Mouse (Mus musculus) intestine, embryonic 15.5 days (tissue): ENCODE data around the gene Tacc2. TPM values are rescaled to one million over a fixed set of nuclear protein-coding genes. Genes with fewer than 3 reads are reported as not detected.
"Not testable (repeated sequence)": the region's sequence is repeated elsewhere in the genome, so short reads cannot be mapped to it uniquely, and the experiment has no call there.

Experiments used
- ATAC-seq: fragments of 200-750 bp; cut with Nextera tagmentation; 2 replicates; pipeline ENCODE4 v1.8.0; 2017; ENCODE audit warnings: moderate TSS enrichment, moderate library complexity
- H3K27ac ChIP-seq: fragments of 300-500 bp; sonication (generic); 2 replicates; pipeline ENCODE4 v1.5.1; 2015; ENCODE audit warnings: mild to moderate bottlenecking, inconsistent platforms
- H3K27me3 ChIP-seq: fragments of 300-500 bp; sonication (generic); replicated peaks from 2 replicates; pipeline ENCODE4 v1.6.1; 2015; ENCODE audit warnings: inconsistent platforms
- H3K36me3 ChIP-seq: fragments of 300-500 bp; sonication (generic); 2 replicates; pipeline ENCODE4 v1.6.1; 2015; ENCODE audit warnings: inconsistent platforms
- H3K4me1 ChIP-seq: fragments of 300-500 bp; sonication (generic); replicated peaks from 2 replicates; pipeline ENCODE4 v1.6.1; 2015; ENCODE audit warnings: inconsistent platforms
- H3K4me2 ChIP-seq: fragments of 300-500 bp; sonication (generic); replicated peaks from 2 replicates; pipeline ENCODE4 v1.6.1; 2015; ENCODE audit warnings: mild to moderate bottlenecking, inconsistent platforms
- H3K4me3 ChIP-seq: fragments of 300-500 bp; sonication (generic); replicated peaks from 2 replicates; pipeline ENCODE4 v1.5.1; 2015; ENCODE audit warnings: inconsistent platforms
- H3K9ac ChIP-seq: fragments of 300-500 bp; sonication (generic); 2 replicates; pipeline ENCODE4 v1.6.1; 2015; ENCODE audit warnings: inconsistent platforms
- H3K9me3 ChIP-seq: fragments of 300-500 bp; sonication (generic); 2 replicates; pipeline ENCODE4 v1.6.1; 2016; ENCODE audit warnings: inconsistent platforms
- WGBS: fragments of 180-500 bp; shearing (Covaris S2); methylation state at CpG from one replicate; pipeline ENCODE4 v1.1.7; 2015; 5-methylcytosine and 5-hydroxymethylcytosine counted together
- polyA plus RNA-seq: library from polyadenylated mRNA; unstranded; fragments of >200 nt; fragmentation: Nextera tagmentation; extraction: Ambion mirVana; gene quantifications from 2 replicates; pipeline ENCODE4 v1.2.1, GENCODE M21; 2015

Gene Tacc2
- polyA plus RNA-seq, 1 experiment from 2014 or later, result 27.8 TPM

DNA sequence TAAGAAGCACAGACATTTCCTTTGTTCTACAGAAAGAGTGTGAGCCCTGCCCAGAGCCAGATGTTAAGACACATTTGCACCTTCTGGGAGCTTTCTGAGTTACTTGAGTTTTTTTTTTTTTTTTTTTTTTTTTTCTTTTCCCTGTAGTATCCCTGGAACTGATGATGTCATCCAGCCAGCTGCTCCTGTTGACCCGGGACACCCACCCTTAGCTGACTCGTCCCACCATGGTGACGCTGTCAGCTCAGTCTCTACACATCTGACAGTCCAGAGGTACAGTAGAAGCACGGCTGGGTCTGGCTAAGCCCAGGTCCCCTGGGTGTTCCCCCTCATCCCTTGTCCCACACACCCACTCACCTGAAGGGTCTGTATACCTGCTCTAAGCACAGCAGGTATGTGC lies 85.6 kb downstream of the Tacc2 start:
- Histone ChIP-seq H3K4me1 (no peaks in the 10 kb centered on the region), H3K27me3 (no peaks in the 10 kb centered on the region), H3K4me2 (no peak overlapping the region), H3K4me3 (no peak overlapping the region), H3K36me3 (peaks cover 15% of the 10 kb centered on the region), H3K9me3 (no peaks in the 10 kb centered on the region), H3K27ac (no peak overlapping the region), H3K9ac (no peak overlapping the region)
- ATAC-seq, result 0 out of 2 replicates have a peak, but pooled peaks have one; percentile 34
- WGBS, result 59% methylated on average over 4 of the region's 4 CpGs

- H3K4me2 ChIP-seq, result no peak overlapping the region
- WGBS, result 94% methylated on average over 5 of the region's 5 CpGs
- no peak overlapping the region for H3K27ac ChIP-seq
- H3K4me3 ChIP-seq, result no peak overlapping the region
- H3K4me1 ChIP-seq, result peaks cover 4% of the 10 kb centered on the region
- no peaks in the 10 kb centered on the region for H3K9me3 ChIP-seq
- no peak for ATAC-seq
- H3K9ac ChIP-seq, result no peak overlapping the region
- peaks cover 15% of the 10 kb centered on the region for H3K36me3 ChIP-seq
- H3K27me3 ChIP-seq, result no peaks in the 10 kb centered on the region
Observed at GRCm38 (mm10) chr7:130664037-130664436, 86.8 kb downstream of the Tacc2 start.

DNA sequence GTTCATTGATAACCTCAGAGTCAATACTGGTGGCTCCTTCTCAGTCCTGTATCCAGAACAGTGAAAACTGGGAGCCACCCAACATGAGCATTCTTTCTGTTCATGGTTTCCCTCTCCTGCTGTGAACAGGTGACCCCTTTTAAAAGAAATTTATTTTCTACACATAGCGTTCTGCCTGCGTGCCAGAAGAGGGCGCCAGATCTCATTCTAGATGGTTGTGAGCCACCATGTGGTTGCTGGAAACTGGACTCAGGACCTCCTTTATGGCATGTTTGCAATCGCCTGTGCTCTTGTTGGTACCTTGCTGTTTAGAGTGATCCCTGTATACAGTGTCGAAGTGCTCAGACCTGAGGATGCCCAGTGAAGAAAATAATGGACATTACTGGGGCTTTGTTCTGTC lies 87.4 kb downstream of the Tacc2 start:
- 87% methylated on average over 5 of the region's 5 CpGs for WGBS

DNA sequence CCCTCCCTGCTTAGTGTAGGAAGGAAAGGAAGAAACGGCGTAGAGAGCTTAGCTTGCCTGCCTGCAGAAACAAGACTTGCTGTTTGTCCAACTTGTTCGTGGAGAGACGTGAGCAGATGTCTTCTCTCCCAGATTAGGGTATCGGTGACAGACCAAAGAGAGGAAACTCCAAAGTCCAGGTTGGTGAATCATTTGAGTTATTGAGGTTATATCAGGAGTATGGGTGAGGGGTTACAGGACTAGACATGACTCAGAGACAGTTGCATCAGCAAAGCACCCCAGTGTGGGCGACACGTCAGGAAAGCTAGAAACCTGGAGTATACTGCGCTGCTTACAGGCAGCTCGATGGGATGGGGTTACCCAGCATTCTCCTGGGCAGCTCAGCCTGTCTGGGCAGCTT lies 88.1 kb downstream of the Tacc2 start:
- Histone ChIP-seq H3K36me3 (peaks cover 15% of the 10 kb centered on the region), H3K4me2 (no peak overlapping the region), H3K9me3 (no peaks in the 10 kb centered on the region), H3K27ac (no peak overlapping the region), H3K9ac (no peak overlapping the region), H3K27me3 (no peaks in the 10 kb centered on the region), H3K4me1 (peaks cover 12% of the 10 kb centered on the region), H3K4me3 (no peak overlapping the region)
- ATAC-seq, result no peak
- WGBS, result 92% methylated on average over 9 of the region's 9 CpGs

More for the DNA sequence above, 87.4 kb downstream of the Tacc2 start:
- no peak overlapping the region for H3K4me2 ChIP-seq
- no peak overlapping the region for H3K4me3 ChIP-seq
- no peaks in the 10 kb centered on the region for H3K9me3 ChIP-seq
- H3K27ac ChIP-seq, result no peak overlapping the region
- no peaks in the 10 kb centered on the region for H3K27me3 ChIP-seq
- no peak overlapping the region for H3K9ac ChIP-seq
- peaks cover 15% of the 10 kb centered on the region for H3K36me3 ChIP-seq
- peaks cover 10% of the 10 kb centered on the region for H3K4me1 ChIP-seq
- ATAC-seq, result no peak

- Histone ChIP-seq H3K36me3 (peaks cover 14% of the 10 kb centered on the region), H3K4me1 (peaks cover 24% of the 10 kb centered on the region)
- H3K9ac ChIP-seq, H3K4me3 ChIP-seq, H3K9me3 ChIP-seq, ATAC-seq, H3K4me2 ChIP-seq, H3K27me3 ChIP-seq, H3K27ac ChIP-seq: not testable (repeated sequence)
- WGBS, result 92% methylated on average over 1 of the region's 1 CpGs
Observed at GRCm38 (mm10) chr7:130668013-130668412, 90.8 kb downstream of the Tacc2 start.

DNA sequence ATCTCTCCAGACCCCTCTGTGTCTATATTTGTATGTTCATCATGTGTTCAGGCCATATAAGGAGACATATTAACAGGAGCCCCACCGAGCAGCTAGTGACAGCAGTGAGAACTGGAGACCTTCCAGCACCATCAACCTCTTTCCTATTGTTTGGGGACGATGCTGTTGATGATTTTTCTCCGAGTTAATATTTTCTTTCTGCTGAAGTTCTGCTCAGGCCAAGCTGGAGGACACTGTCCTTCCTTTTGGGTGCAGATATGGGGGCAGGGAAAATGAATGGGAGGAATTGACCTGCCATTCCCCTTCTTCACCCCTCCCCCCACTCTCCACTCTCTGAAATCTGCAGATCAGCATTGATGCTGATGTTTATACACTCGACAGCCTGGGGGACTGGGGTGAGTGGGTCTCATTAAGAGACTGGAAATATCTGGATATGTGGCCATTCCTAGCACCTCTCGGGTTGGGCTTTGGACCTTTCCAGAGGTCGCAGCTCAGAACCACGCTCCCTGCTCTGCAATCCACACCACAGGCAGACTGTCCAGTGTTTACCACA lies 91.6 kb downstream of the Tacc2 start:
- Histone ChIP-seq H3K27ac (peak overlapping the region; percentile 67), H3K4me2 (no peak overlapping the region), H3K27me3 (no peaks in the 10 kb centered on the region), H3K4me3 (no peak overlapping the region), H3K9ac (no peak overlapping the region), H3K9me3 (no peaks in the 10 kb centered on the region), H3K4me1 (peaks cover 28% of the 10 kb centered on the region), H3K36me3 (peaks cover 7% of the 10 kb centered on the region; the same call in 1 of the 2 replicates)
- 38% methylated on average over 7 of the region's 7 CpGs for WGBS
- 0 out of 2 replicates have a peak, but pooled peaks have one; percentile 13 for ATAC-seq

DNA sequence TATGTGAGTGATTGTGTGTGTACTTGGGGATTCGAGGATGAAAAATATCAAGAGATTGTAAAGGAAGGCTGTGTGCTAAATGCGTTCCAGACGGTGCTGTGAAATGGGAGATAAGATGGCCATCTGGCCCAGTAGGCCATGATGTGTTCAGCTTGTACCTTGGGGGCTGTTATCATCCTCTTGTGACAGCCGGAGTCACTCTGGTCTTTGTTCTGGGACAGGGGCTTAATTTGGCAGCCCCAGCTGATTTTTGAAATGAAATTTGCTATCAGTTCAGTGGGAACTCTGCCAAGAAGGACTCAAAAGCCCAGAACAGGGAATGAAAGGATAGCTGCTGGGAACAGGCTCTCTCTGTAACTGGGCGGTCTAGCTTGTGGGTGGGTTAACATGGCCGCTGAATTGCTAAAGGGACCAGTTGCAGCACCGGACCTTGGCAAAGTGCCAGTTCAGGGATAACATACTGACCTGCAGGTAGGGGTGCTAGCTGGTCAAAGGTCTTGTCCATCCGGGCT lies 92.2 kb downstream of the Tacc2 start:
- H3K9ac ChIP-seq, result no peak overlapping the region
- H3K27ac ChIP-seq, result peak overlapping the region; percentile 67
- H3K27me3 ChIP-seq, result no peaks in the 10 kb centered on the region
- peaks cover 4% of the 10 kb centered on the region; the same call in 1 of the 2 replicates for H3K36me3 ChIP-seq
- H3K4me2 ChIP-seq, result no peak overlapping the region
- 41% methylated on average over 8 of the region's 8 CpGs for WGBS
- peaks cover 28% of the 10 kb centered on the region for H3K4me1 ChIP-seq
- no peak overlapping the region for H3K4me3 ChIP-seq
- H3K9me3 ChIP-seq, result no peaks in the 10 kb centered on the region
- peak; percentile 28; the same call in 1 of the 2 replicates for ATAC-seq

DNA sequence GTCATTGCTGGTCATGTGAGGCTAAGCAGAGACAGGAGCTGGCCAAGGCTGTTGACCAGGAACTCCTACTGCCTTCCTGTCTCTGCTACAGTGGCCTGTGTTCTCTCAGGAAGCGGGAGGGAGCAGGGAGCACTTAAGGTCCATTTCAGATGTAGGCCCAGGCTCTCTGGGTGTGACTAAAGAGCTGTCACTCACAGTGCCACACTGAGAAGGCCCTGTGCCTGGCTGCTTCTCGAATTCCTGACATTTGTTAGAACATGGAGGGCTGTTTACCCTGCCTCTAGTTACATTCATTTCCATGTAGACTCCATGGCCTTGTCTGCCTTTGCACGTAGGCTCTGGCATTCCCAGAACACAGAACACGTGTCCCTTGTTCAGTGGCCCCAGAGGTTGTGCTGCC lies 93.1 kb downstream of the Tacc2 start:
- WGBS, result 70% methylated on average over 4 of the region's 4 CpGs
- H3K27me3 ChIP-seq, result no peaks in the 10 kb centered on the region
- no peak overlapping the region for H3K27ac ChIP-seq
- peaks cover 28% of the 10 kb centered on the region for H3K4me1 ChIP-seq
- H3K4me2 ChIP-seq, result no peak overlapping the region
- no peak overlapping the region for H3K9ac ChIP-seq
- no peak overlapping the region for H3K4me3 ChIP-seq
- 0 out of 2 replicates have a peak, but pooled peaks cover 5% of the 10 kb centered on the region for H3K36me3 ChIP-seq
- ATAC-seq, result peak; percentile 10; the same call in 1 of the 2 replicates
- H3K9me3 ChIP-seq, result no peaks in the 10 kb centered on the region

DNA sequence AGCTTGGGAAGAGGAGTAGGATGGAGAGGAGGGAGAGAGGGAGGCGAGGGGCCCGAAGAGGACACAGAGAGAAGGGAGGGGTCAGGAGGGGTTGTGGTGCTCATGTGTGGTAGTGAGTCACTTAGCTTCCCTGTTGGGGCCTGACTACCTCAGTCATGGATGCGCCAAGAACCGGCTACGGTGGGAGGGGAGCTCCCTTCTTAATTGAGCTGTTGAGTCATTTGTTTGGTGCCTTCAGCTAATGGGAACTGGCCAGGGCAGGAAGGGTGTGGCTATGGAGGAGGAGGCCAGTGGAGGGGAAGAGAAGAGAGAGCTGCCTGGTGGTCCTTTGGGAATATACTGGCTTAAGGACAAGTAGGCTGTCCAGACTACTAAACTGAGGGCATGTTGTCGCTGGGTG lies 94.1 kb downstream of the Tacc2 start:
- no peak overlapping the region for H3K4me3 ChIP-seq
- 47% methylated on average over 6 of the region's 6 CpGs for WGBS
- peaks cover 28% of the 10 kb centered on the region for H3K4me1 ChIP-seq
- H3K9ac ChIP-seq, result no peak overlapping the region
- H3K4me2 ChIP-seq, result no peak overlapping the region
- ATAC-seq, result peak; percentile 42; the same call in 1 of the 2 replicates
- H3K9me3 ChIP-seq, result no peaks in the 10 kb centered on the region
- H3K27ac ChIP-seq, result no peak overlapping the region
- peaks cover 5% of the 10 kb centered on the region; the same call in 1 of the 2 replicates for H3K36me3 ChIP-seq
- no peaks in the 10 kb centered on the region for H3K27me3 ChIP-seq

- Histone ChIP-seq H3K36me3 (peaks cover 5% of the 10 kb centered on the region; the same call in 1 of the 2 replicates), H3K27ac (no peak overlapping the region), H3K9me3 (no peaks in the 10 kb centered on the region), H3K4me2 (no peak overlapping the region), H3K9ac (no peak overlapping the region), H3K27me3 (no peaks in the 10 kb centered on the region), H3K4me3 (no peak overlapping the region), H3K4me1 (peaks cover 34% of the 10 kb centered on the region)
- WGBS, result 66% methylated on average over 9 of the region's 9 CpGs
- ATAC-seq, result peak; percentile 57; the same call in 1 of the 2 replicates
Observed at GRCm38 (mm10) chr7:130673169-130674033, 96.2 kb downstream of the Tacc2 start.

- no peak for ATAC-seq
- H3K27ac ChIP-seq, result no peak overlapping the region
- WGBS, result 82% methylated on average over 9 of the region's 9 CpGs
Observed at GRCm38 (mm10) chr7:130674526-130674925, 97.3 kb downstream of the Tacc2 start.

DNA sequence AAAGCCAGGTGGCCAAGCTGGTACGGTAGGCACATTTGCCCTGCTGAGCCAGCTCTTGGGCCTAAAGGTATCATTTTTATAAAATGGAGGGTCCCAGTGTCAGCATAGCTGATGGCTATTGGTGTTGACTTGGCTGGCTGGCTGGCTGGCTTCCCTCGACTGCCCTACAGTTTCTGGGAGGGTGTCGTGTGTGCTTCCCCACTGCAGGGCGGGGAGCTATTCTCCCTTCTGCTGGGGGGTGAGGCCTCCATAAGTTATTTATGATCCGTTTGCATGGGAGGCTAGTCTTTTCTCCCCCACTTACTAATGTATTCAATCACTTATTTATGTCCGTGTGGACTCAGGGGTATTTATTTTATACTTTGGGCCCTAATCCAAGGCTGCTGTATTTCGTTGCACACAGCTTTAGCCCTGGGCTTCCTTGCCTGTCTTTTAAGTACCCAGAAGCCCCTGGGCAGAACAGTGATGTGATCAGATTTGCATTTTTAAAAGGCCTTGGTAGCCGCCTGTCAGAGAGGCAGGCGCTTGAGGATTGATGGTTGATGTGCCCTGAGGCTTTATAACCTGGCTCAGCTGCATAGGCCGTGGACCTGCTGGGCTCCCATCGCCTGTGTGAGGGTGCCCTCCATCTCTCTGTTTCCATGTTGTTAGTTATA lies 99.8 kb downstream of the Tacc2 start:
- 60% methylated on average over 11 of the region's 11 CpGs for WGBS
- Histone ChIP-seq H3K27me3 (no peaks in the 10 kb centered on the region), H3K4me1 (peaks cover 10% of the 10 kb centered on the region), H3K4me2 (no peak overlapping the region), H3K27ac (no peak overlapping the region), H3K4me3 (no peak overlapping the region), H3K36me3 (peaks cover 5% of the 10 kb centered on the region; the same call in 1 of the 2 replicates), H3K9me3 (no peaks in the 10 kb centered on the region), H3K9ac (no peak overlapping the region)
- ATAC-seq, result no peak

More at GRCm38 (mm10) chr7:130674526-130674925, 97.3 kb downstream of the Tacc2 start:
- peaks cover 26% of the 10 kb centered on the region for H3K4me1 ChIP-seq
- H3K27me3 ChIP-seq, result no peaks in the 10 kb centered on the region
- H3K9ac ChIP-seq, result no peak overlapping the region
- H3K36me3 ChIP-seq, result peaks cover 5% of the 10 kb centered on the region; the same call in 1 of the 2 replicates
- no peaks in the 10 kb centered on the region for H3K9me3 ChIP-seq
- no peak overlapping the region for H3K4me2 ChIP-seq
- no peak overlapping the region for H3K4me3 ChIP-seq
